Mouse (Mus musculus) CH12.LX (cell line): Measurements from ENCODE around the gene Sidt1. TPM values are rescaled to one million over a fixed set of nuclear protein-coding genes. Genes with fewer than 3 reads are reported as not detected.

Experiments used
- DNase-seq: peaks from one replicate; pipeline ENCODE4 v3.0.0-alpha.2; 2013; ENCODE audit errors: extremely low read depth
- H3K27ac ChIP-seq: 2 replicates; pipeline ENCODE4 v1.5.1; 2012; ENCODE audit warnings: low read depth, mild to moderate bottlenecking, control low read depth, moderate library complexity; ENCODE audit not compliant: insufficient read depth
- H3K27me3 ChIP-seq: replicated peaks from 2 replicates; pipeline ENCODE3; 2012; ENCODE audit warnings: inconsistent platforms
- H3K36me3 ChIP-seq, 2 experiments: replicated peaks in 1 of 2; 2 replicates each; pipeline versions ENCODE3 to v1.6.1; 2012; ENCODE audit warnings: inconsistent platforms in 1 of 2, low read length in 1 of 2, mild to moderate bottlenecking in 1 of 2, mixed read lengths in 1 of 2, moderate library complexity in 1 of 2; ENCODE audit not compliant: control insufficient read depth in 1 of 2, insufficient read depth in 1 of 2
- H3K4me1 ChIP-seq, 2 experiments: 2 replicates each; pipeline ENCODE4 v1.6.1; 2012; ENCODE audit warnings: inconsistent platforms in 1 of 2, moderate library complexity in 1 of 2; ENCODE audit not compliant: insufficient read depth in 2 of 2, control insufficient read depth in 1 of 2
- H3K4me2 ChIP-seq: 2 replicates; pipeline ENCODE4 v1.6.1; 2012; ENCODE audit warnings: low read depth, mild to moderate bottlenecking, control low read depth; ENCODE audit not compliant: poor library complexity, insufficient read depth, severe bottlenecking
- H3K4me3 ChIP-seq, 3 experiments: fragments of 150-350 bp in 1 of 3; sonication (generic) in 1 of 3; replicated peaks in 1 of 3; 2 replicates each; pipeline versions ENCODE3 to v1.5.1; 2011 to 2012; ENCODE audit warnings: low read depth in 2 of 3, low read length in 2 of 3, mild to moderate bottlenecking in 2 of 3, moderate library complexity in 2 of 3, control low read depth in 1 of 3, improper control_type of control experiment in 1 of 3, inconsistent platforms in 1 of 3, mixed read lengths in 1 of 3; ENCODE audit not compliant: poor library complexity in 1 of 3
- H3K79me2 ChIP-seq: replicated peaks from 2 replicates; pipeline ENCODE4 v1.6.1; 2012; ENCODE audit warnings: mild to moderate bottlenecking, moderate library complexity; ENCODE audit not compliant: control insufficient read depth, poor library complexity, insufficient read depth, severe bottlenecking; ENCODE audit errors: extremely low read depth
- H3K9ac ChIP-seq: 2 replicates; pipeline ENCODE4 v1.6.1; 2012; ENCODE audit warnings: low read depth, mild to moderate bottlenecking, control low read depth, moderate library complexity; ENCODE audit not compliant: insufficient read depth
- H3K9me3 ChIP-seq: replicated peaks from 2 replicates; pipeline ENCODE3; 2012; ENCODE audit warnings: low read length, inconsistent platforms, mixed read lengths
- BHLHE40 ChIP-seq: IDR thresholded peaks from 2 replicates; pipeline ENCODE4 v1.6.1; 2011; ENCODE audit warnings: mild to moderate bottlenecking, low read depth, low read length, improper control_type of control experiment
- CHD2 ChIP-seq: IDR thresholded peaks from 2 replicates; pipeline ENCODE4 v1.6.1; 2011; ENCODE audit warnings: low read length, improper control_type of control experiment
- CTCF ChIP-seq, 2 experiments: IDR thresholded peaks in 1 of 2; conservative IDR thresholded peaks in 1 of 2; 2 replicates each; pipeline ENCODE4 v1.5.1; 2011 to 2012; ENCODE audit warnings: low read depth in 2 of 2, low read length in 2 of 2, improper control_type of control experiment in 1 of 2, inconsistent platforms in 1 of 2, mild to moderate bottlenecking in 1 of 2, moderate library complexity in 1 of 2
- E2F4 ChIP-seq: IDR thresholded peaks from 2 replicates; pipeline ENCODE4 v1.6.1; 2011; ENCODE audit warnings: low read depth, low read length, improper control_type of control experiment; ENCODE audit not compliant: insufficient replicate concordance
- EP300 ChIP-seq: IDR thresholded peaks from 2 replicates; pipeline ENCODE4 v1.6.1; 2011; ENCODE audit warnings: low read length, improper control_type of control experiment
- HCFC1 ChIP-seq: IDR thresholded peaks from 2 replicates; pipeline ENCODE4 v1.6.1; 2012; ENCODE audit warnings: low read depth, mild to moderate bottlenecking, inconsistent platforms, low read length, improper control_type of control experiment
- IRF4 ChIP-seq: IDR thresholded peaks from 2 replicates; pipeline ENCODE4 v1.6.1; 2014; ENCODE audit warnings: low read depth, mild to moderate bottlenecking, inconsistent platforms, low read length, improper control_type of control experiment
- JUND ChIP-seq: conservative IDR thresholded peaks from 2 replicates; pipeline ENCODE4 v1.6.1; 2011; ENCODE audit warnings: low read depth, low read length, improper control_type of control experiment
- KAT2A ChIP-seq: IDR thresholded peaks from 2 replicates; pipeline ENCODE4 v1.6.1; 2012; ENCODE audit warnings: low read length, improper control_type of control experiment, inconsistent platforms; ENCODE audit not compliant: insufficient replicate concordance
- MAX ChIP-seq: IDR thresholded peaks from 2 replicates; pipeline ENCODE4 v1.6.1; 2011; ENCODE audit warnings: low read length, improper control_type of control experiment
- MXI1 ChIP-seq: IDR thresholded peaks from 2 replicates; pipeline ENCODE4 v1.6.1; 2011; ENCODE audit warnings: mild to moderate bottlenecking, low read depth, low read length, improper control_type of control experiment
- MYC ChIP-seq: IDR thresholded peaks from 2 replicates; pipeline ENCODE4 v1.6.1; 2011; ENCODE audit warnings: low read depth, mild to moderate bottlenecking, improper control_type of control experiment, low read length
- NELFE ChIP-seq: IDR thresholded peaks from 2 replicates; pipeline ENCODE4 v1.6.1; 2011; ENCODE audit warnings: low read depth, low read length, improper control_type of control experiment
- NRF1 ChIP-seq: IDR thresholded peaks from 2 replicates; pipeline ENCODE4 v1.6.1; 2014; ENCODE audit warnings: low read depth, mild to moderate bottlenecking, inconsistent platforms, low read length, improper control_type of control experiment, moderate library complexity
- PAX5 ChIP-seq: IDR thresholded peaks from 2 replicates; pipeline ENCODE4 v1.6.1; 2012; ENCODE audit warnings: low read length, inconsistent platforms, mixed read lengths
- POLR2A ChIP-seq: IDR thresholded peaks from 2 replicates; pipeline ENCODE4 v1.6.1; 2011; ENCODE audit warnings: low read depth, mild to moderate bottlenecking, improper control_type of control experiment, low read length
- RAD21 ChIP-seq: IDR thresholded peaks from 2 replicates; pipeline ENCODE4 v1.6.1; 2011; ENCODE audit warnings: low read depth, mild to moderate bottlenecking, low read length, improper control_type of control experiment, moderate library complexity
- RCOR1 ChIP-seq: conservative IDR thresholded peaks from 2 replicates; pipeline ENCODE4 v1.6.1; 2012; ENCODE audit warnings: low read depth, mild to moderate bottlenecking, inconsistent platforms, low read length, improper control_type of control experiment
- SIN3A ChIP-seq: IDR thresholded peaks from 2 replicates; pipeline ENCODE4 v1.6.1; 2012; ENCODE audit warnings: low read length, improper control_type of control experiment, inconsistent platforms
- SMC3 ChIP-seq: IDR thresholded peaks from 2 replicates; pipeline ENCODE4 v1.6.1; 2011; ENCODE audit warnings: low read depth, low read length, improper control_type of control experiment
- TBP ChIP-seq: conservative IDR thresholded peaks from 2 replicates; pipeline ENCODE4 v1.6.1; 2011; ENCODE audit warnings: low read depth, low read length, improper control_type of control experiment
- TCF12 ChIP-seq: IDR thresholded peaks from 2 replicates; pipeline ENCODE4 v1.6.1; 2014; ENCODE audit warnings: low read depth, mild to moderate bottlenecking, inconsistent platforms, low read length, improper control_type of control experiment
- UBTF ChIP-seq: IDR thresholded peaks from 2 replicates; pipeline ENCODE4 v1.6.1; 2012; ENCODE audit warnings: low read depth, mild to moderate bottlenecking, inconsistent platforms, low read length, improper control_type of control experiment, moderate library complexity
- USF2 ChIP-seq: conservative IDR thresholded peaks from 2 replicates; pipeline ENCODE4 v1.6.1; 2011; ENCODE audit warnings: low read depth, low read length, improper control_type of control experiment
- ZC3H11A ChIP-seq: IDR thresholded peaks from 2 replicates; pipeline ENCODE4 v1.6.1; 2012; ENCODE audit warnings: low read depth, mild to moderate bottlenecking, inconsistent platforms, low read length, improper control_type of control experiment
- ZKSCAN1 ChIP-seq: IDR thresholded peaks from 2 replicates; pipeline ENCODE4 v1.6.1; 2012; ENCODE audit warnings: low read depth, inconsistent platforms, low read length, improper control_type of control experiment, borderline replicate concordance
- ZNF384 ChIP-seq: IDR thresholded peaks from 2 replicates; pipeline ENCODE4 v1.6.1; 2012; ENCODE audit warnings: low read depth, low read length, improper control_type of control experiment, inconsistent platforms
- dilution Hi-C: fragments of 300-500 bp; cut with MboI; formaldehyde crosslinking; loops from 2 replicates; pipeline ENCODE4 v1.14.3; 2020; ENCODE audit warnings: low sequenced_read_pairs; ENCODE audit not compliant: extremely low pct_unique_long_range_greater_than_20kb, extremely low pct_ligation_motif_present
- in situ Hi-C: fragments of 300-500 bp; cut with MboI; formaldehyde crosslinking; loops from 3 replicates; pipeline ENCODE4 v1.14.3; 2019; ENCODE audit warnings: low sequenced_read_pairs, low pct_ligation_motif_present, low pct_unique_long_range_greater_than_20kb, mixed read lengths
- polyA plus RNA-seq: library from polyadenylated mRNA; unstranded; fragments of >175 nt; gene quantifications from 2 replicates; pipeline ENCODE4 v1.2.1, GENCODE M21; 2012; ENCODE audit warnings: low read depth; ENCODE audit not compliant: insufficient read length
- total RNA-seq, 2 experiments: library from RNA; depleted of rRNA; stranded (reverse); fragments of 300-350 nt in 1 of 2; fragments of >200 nt in 1 of 2; gene quantifications; 2 replicates each; pipeline ENCODE4 v1.2.3; 2012 to 2014

The Sidt1 gene
- total and polyA plus RNA-seq, 3 experiments = not detected

- Histone ChIP-seq H3K9ac (no peak overlapping the region), H3K9me3 (peaks cover 6% of the 10 kb centered on the region), H3K27ac (no peak overlapping the region), H3K36me3 (no peaks in the 10 kb centered on the region), H3K4me3 (no peak overlapping the region), H3K27me3 (no peaks in the 10 kb centered on the region), H3K4me1 (peaks cover 7 to 18% of the 10 kb centered on the region in 2 experiments), H3K4me2 (no peak overlapping the region), H3K79me2 (no peaks in the 10 kb centered on the region)
- peak; percentile 93 for DNase-seq
- TF ChIP-seq SIN3A (0 out of 2 replicates have a peak, but pooled peaks have one; percentile 37), UBTF (no peak), MAX (no peak), USF2 (no peak), IRF4 (no peak; the same call in 1 of the 2 replicates), CHD2 (0 out of 2 replicates have a peak, but pooled peaks have one; percentile 3), PAX5 (no peak), TBP (no peak), MYC (0 out of 2 replicates have a peak, but pooled peaks have one; percentile 23), RCOR1 (no peak), KAT2A (no peak), ZNF384 (no peak), ZKSCAN1 (no peak), POLR2A (0 out of 2 replicates have a peak, but pooled peaks have one; percentile 22), ZC3H11A (peak; percentile 23; the same call in 1 of the 2 replicates), HCFC1 (peak; percentile 31; the same call in 1 of the 2 replicates), NELFE (peak; percentile 29; the same call in 1 of the 2 replicates), RAD21 (peak; percentile 97), NRF1 (no peak), TCF12 (no peak), CTCF (conservative IDR thresholded peaks at IDR 0.05 in 1 of 2, IDR thresholded peaks at IDR 0.05 in 1 of 2; ENCODE audit: low read depth in 2 of 2, low read length in 2 of 2) (peak; percentile 92 to 97), E2F4 (no peak), MXI1 (no peak), SMC3 (peak; percentile 90), JUND (peak; percentile 43; the same call in 1 of the 2 replicates), BHLHE40 (no peak), EP300 (no peak)
- in situ Hi-C loops = no loop called here
- dilution Hi-C loops = no loop called here
These were observed 90.4 kb downstream of the Sidt1 start for GRCm38 (mm10) chr16:44242633-44243032.
